Mouse (Mus musculus): ENCODE results near the gene St5.

The St5 gene

GRCm38 (mm10) chr7:109700213-109700612, 3.2 kb downstream of the St5 start:
- CTCF ChIA-PET = no interaction called here

- CTCF ChIA-PET = no interaction called here
Measured at GRCm38 (mm10) chr7:109695339-109695726, 8.1 kb downstream of the St5 start.

- CTCF ChIA-PET = no interaction called here
Measured at GRCm38 (mm10) chr7:109694576-109695338, 8.6 kb downstream of the St5 start.

- CTCF ChIA-PET = no interaction called here
Measured at GRCm38 (mm10) chr7:109690961-109691360, 12.4 kb downstream of the St5 start.

GRCm38 (mm10) chr7:109690101-109690500, 13.3 kb downstream of the St5 start:
- CTCF ChIA-PET = no interaction called here

GRCm38 (mm10) chr7:109686585-109687128, 16.7 kb downstream of the St5 start:
- CTCF ChIA-PET = no interaction called here

GRCm38 (mm10) chr7:109680879-109681278, 22.5 kb downstream of the St5 start:
- CTCF ChIA-PET = interaction anchor here (0.6 kb wide), 2 partner anchors 11 to 1002 kb away, joined by 6 read pairs; no protein-coding TSS in a partner anchor

- CTCF ChIA-PET = no interaction called here
Measured at GRCm38 (mm10) chr7:109680284-109680683, 23.1 kb downstream of the St5 start.

- CTCF ChIA-PET = no interaction called here
Measured at GRCm38 (mm10) chr7:109674944-109675628, 28.3 kb downstream of the St5 start.

- CTCF ChIA-PET = no interaction called here
Measured at GRCm38 (mm10) chr7:109671581-109672471, 31.6 kb downstream of the St5 start.

- CTCF ChIA-PET = interaction anchor here (0.6 kb wide), 1 partner anchor 11 kb away, joined by 6 read pairs; no protein-coding TSS in a partner anchor
Measured at GRCm38 (mm10) chr7:109669426-109670170, 33.8 kb downstream of the St5 start.

GRCm38 (mm10) chr7:109666664-109667063, 36.7 kb downstream of the St5 start:
- CTCF ChIA-PET = no interaction called here

- CTCF ChIA-PET = no interaction called here
Measured at GRCm38 (mm10) chr7:109662626-109663025, 40.8 kb downstream of the St5 start.

- CTCF ChIA-PET = no interaction called here
Measured at GRCm38 (mm10) chr7:109659278-109659677, 44.1 kb downstream of the St5 start.

GRCm38 (mm10) chr7:109657884-109658283, 45.5 kb downstream of the St5 start:
- CTCF ChIA-PET = no interaction called here

- CTCF ChIA-PET = no interaction called here
Measured at GRCm38 (mm10) chr7:109654871-109655270, 48.5 kb downstream of the St5 start.

GRCm38 (mm10) chr7:109648812-109649594, 54.4 kb downstream of the St5 start:
- CTCF ChIA-PET = no interaction called here

GRCm38 (mm10) chr7:109646574-109646973, 56.8 kb downstream of the St5 start:
- CTCF ChIA-PET = no interaction called here

GRCm38 (mm10) chr7:109643305-109643994, 60.0 kb downstream of the St5 start:
- CTCF ChIA-PET = no interaction called here

GRCm38 (mm10) chr7:109641963-109642362, 61.4 kb downstream of the St5 start:
- CTCF ChIA-PET = no interaction called here
